Mouse (Mus musculus) MEL (cell line): ENCODE measurements around the gene Nfia. TPM values are rescaled to one million over a fixed set of nuclear protein-coding genes. Genes with fewer than 3 reads are reported as not detected.

ENCODE experiments used
- DNase-seq: peaks from one replicate; pipeline ENCODE4 v3.0.0; 2011; ENCODE audit warnings: low read depth, low spot score
- H3K27ac ChIP-seq: 2 replicates; pipeline ENCODE4 v1.5.1; 2012; ENCODE audit warnings: low read depth, mild to moderate bottlenecking, control low read depth, low read length, moderate library complexity; ENCODE audit not compliant: control insufficient read depth
- H3K27me3 ChIP-seq, 2 experiments: fragments of 150-350 bp in 1 of 2; sonication (generic) in 1 of 2; 2 replicates each; pipeline ENCODE4 v1.6.1; 2012; ENCODE audit warnings: low read length in 2 of 2, mild to moderate bottlenecking in 2 of 2, improper control_type of control experiment in 1 of 2, moderate library complexity in 1 of 2; ENCODE audit not compliant: insufficient read depth in 2 of 2, control insufficient read depth in 1 of 2
- H3K36me3 ChIP-seq, 2 experiments: 2 replicates each; pipeline ENCODE4 v1.6.1; 2012 to 2014; ENCODE audit warnings: low read length in 2 of 2, improper control_type of control experiment in 1 of 2, inconsistent platforms in 1 of 2, mild to moderate bottlenecking in 1 of 2; ENCODE audit not compliant: insufficient read depth in 2 of 2, control insufficient read depth in 1 of 2
- H3K4me1 ChIP-seq, 2 experiments: fragments of 150-350 bp in 1 of 2; sonication (generic) in 1 of 2; 2 replicates each; pipeline ENCODE4 v1.6.1; 2012; ENCODE audit warnings: low read length in 2 of 2, improper control_type of control experiment in 1 of 2, mild to moderate bottlenecking in 1 of 2; ENCODE audit not compliant: insufficient read depth in 2 of 2, control insufficient read depth in 1 of 2
- H3K4me3 ChIP-seq, 2 experiments: fragments of 150-350 bp in 1 of 2; sonication (generic) in 1 of 2; 2 replicates each; pipeline ENCODE4 v1.5.1; 2012; ENCODE audit warnings: low read depth in 2 of 2, low read length in 2 of 2, mild to moderate bottlenecking in 2 of 2, moderate library complexity in 2 of 2, control low read depth in 1 of 2, improper control_type of control experiment in 1 of 2; ENCODE audit not compliant: control insufficient read depth in 1 of 2, insufficient read depth in 1 of 2
- H3K79me2 ChIP-seq: 2 replicates; pipeline ENCODE4 v1.6.1; 2012; ENCODE audit warnings: mild to moderate bottlenecking, low read length, moderate library complexity; ENCODE audit not compliant: control insufficient read depth, poor library complexity, insufficient read depth
- H3K9ac ChIP-seq: 2 replicates; pipeline ENCODE4 v1.6.1; 2012; ENCODE audit warnings: low read depth, mild to moderate bottlenecking, control low read depth, low read length, moderate library complexity; ENCODE audit not compliant: control insufficient read depth, poor library complexity, severe bottlenecking
- H3K9me3 ChIP-seq: fragments of 150-350 bp; sonication (generic); replicated peaks from 2 replicates; pipeline ENCODE4 v1.6.1; 2012; ENCODE audit warnings: mild to moderate bottlenecking, low read length, improper control_type of control experiment, moderate library complexity; ENCODE audit not compliant: insufficient read depth
- BHLHE40 ChIP-seq: IDR thresholded peaks from 2 replicates; pipeline ENCODE4 v1.6.1; 2012; ENCODE audit warnings: low read depth, mild to moderate bottlenecking, inconsistent platforms, low read length, improper control_type of control experiment, borderline replicate concordance
- CHD1 ChIP-seq: IDR thresholded peaks from 2 replicates; pipeline ENCODE4 v1.6.1; 2012; ENCODE audit warnings: low read depth, mild to moderate bottlenecking, inconsistent platforms, low read length, improper control_type of control experiment
- CHD2 ChIP-seq: IDR thresholded peaks from 2 replicates; pipeline ENCODE4 v1.6.1; 2011; ENCODE audit warnings: low read length, improper control_type of control experiment
- EP300 ChIP-seq, 2 experiments: IDR thresholded peaks; 2 replicates each; pipeline ENCODE4 v1.6.1; 2011; ENCODE audit warnings: improper control_type of control experiment in 2 of 2, low read length in 2 of 2, low read depth in 1 of 2, mild to moderate bottlenecking in 1 of 2
- ETS1 ChIP-seq: IDR thresholded peaks from 2 replicates; pipeline ENCODE4 v1.6.1; 2012; ENCODE audit warnings: low read depth, mild to moderate bottlenecking, inconsistent platforms, low read length, improper control_type of control experiment, moderate library complexity
- GATA1 ChIP-seq: IDR thresholded peaks from 2 replicates; pipeline ENCODE4 v1.6.1; 2011; ENCODE audit warnings: low read depth, low read length, improper control_type of control experiment
- HCFC1 ChIP-seq: IDR thresholded peaks from 2 replicates; pipeline ENCODE4 v1.6.1; 2012; ENCODE audit warnings: low read depth, mild to moderate bottlenecking, inconsistent platforms, low read length, improper control_type of control experiment, moderate library complexity
- JUND ChIP-seq: IDR thresholded peaks from 2 replicates; pipeline ENCODE4 v1.6.1; 2011; ENCODE audit warnings: low read depth, mild to moderate bottlenecking, improper control_type of control experiment, low read length
- MAFK ChIP-seq: IDR thresholded peaks from 2 replicates; pipeline ENCODE4 v1.6.1; 2011; ENCODE audit warnings: low read depth, mild to moderate bottlenecking, low read length, improper control_type of control experiment, borderline replicate concordance
- MAX ChIP-seq: IDR thresholded peaks from 2 replicates; pipeline ENCODE4 v1.6.1; 2011; ENCODE audit warnings: low read length, improper control_type of control experiment
- MAZ ChIP-seq: IDR thresholded peaks from 2 replicates; pipeline ENCODE4 v1.6.1; 2012; ENCODE audit warnings: low read depth, mild to moderate bottlenecking, inconsistent platforms, low read length, improper control_type of control experiment
- MEF2A ChIP-seq: IDR thresholded peaks from 2 replicates; pipeline ENCODE4 v1.6.1; 2014; ENCODE audit warnings: low read depth, mild to moderate bottlenecking, inconsistent platforms, low read length, improper control_type of control experiment; ENCODE audit not compliant: poor library complexity, insufficient replicate concordance, severe bottlenecking; ENCODE audit errors: extremely low read depth
- MXI1 ChIP-seq: IDR thresholded peaks from 2 replicates; pipeline ENCODE4 v1.6.1; 2011; ENCODE audit warnings: mild to moderate bottlenecking, low read depth, low read length, improper control_type of control experiment
- MYB ChIP-seq: IDR thresholded peaks from 2 replicates; pipeline ENCODE4 v1.6.1; 2011; ENCODE audit warnings: mild to moderate bottlenecking, low read depth, low read length, improper control_type of control experiment
- NELFE ChIP-seq: IDR thresholded peaks from 2 replicates; pipeline ENCODE4 v1.6.1; 2011; ENCODE audit warnings: low read depth, low read length, improper control_type of control experiment
- POLR2A ChIP-seq, 2 experiments: IDR thresholded peaks; 2 replicates each; pipeline ENCODE4 v1.6.1; 2011 to 2012; ENCODE audit warnings: low read length in 2 of 2, mild to moderate bottlenecking in 2 of 2, control low read depth in 1 of 2, improper control_type of control experiment in 1 of 2, low read depth in 1 of 2, moderate library complexity in 1 of 2; ENCODE audit not compliant: control insufficient read depth in 1 of 2, insufficient read depth in 1 of 2, poor library complexity in 1 of 2
- POLR2AphosphoS2 ChIP-seq: IDR thresholded peaks from 2 replicates; pipeline ENCODE4 v1.6.1; 2011; ENCODE audit warnings: low read length, improper control_type of control experiment
- POLR2AphosphoS5 ChIP-seq: IDR thresholded peaks from 2 replicates; pipeline ENCODE4 v1.6.1; 2012; ENCODE audit warnings: low read depth, borderline replicate concordance, mild to moderate bottlenecking, inconsistent platforms, low read length, moderate library complexity, mixed read lengths
- RAD21 ChIP-seq: IDR thresholded peaks from 2 replicates; pipeline ENCODE4 v1.6.1; 2011; ENCODE audit warnings: mild to moderate bottlenecking, low read depth, low read length, improper control_type of control experiment
- RCOR1 ChIP-seq: IDR thresholded peaks from 2 replicates; pipeline ENCODE4 v1.6.1; 2012; ENCODE audit warnings: low read depth, mild to moderate bottlenecking, inconsistent platforms, low read length, improper control_type of control experiment
- SMC3 ChIP-seq: IDR thresholded peaks from 2 replicates; pipeline ENCODE4 v1.6.1; 2011; ENCODE audit warnings: low read depth, low read length, improper control_type of control experiment
- TAL1 ChIP-seq: IDR thresholded peaks from 2 replicates; pipeline ENCODE4 v1.6.1; 2012; ENCODE audit warnings: mild to moderate bottlenecking, inconsistent platforms, low read length, moderate library complexity, mixed read lengths
- TBP ChIP-seq: IDR thresholded peaks from 2 replicates; pipeline ENCODE4 v1.8.0; 2011; ENCODE audit warnings: low read depth, low read length, improper control_type of control experiment
- TCF12 ChIP-seq: IDR thresholded peaks from 2 replicates; pipeline ENCODE4 v1.6.1; 2014; ENCODE audit warnings: low read depth, mild to moderate bottlenecking, inconsistent platforms, low read length, improper control_type of control experiment, moderate library complexity
- UBTF ChIP-seq: IDR thresholded peaks from 2 replicates; pipeline ENCODE4 v1.6.1; 2012; ENCODE audit warnings: low read depth, mild to moderate bottlenecking, inconsistent platforms, low read length, improper control_type of control experiment, moderate library complexity, borderline replicate concordance; ENCODE audit not compliant: insufficient read depth
- ZNF384 ChIP-seq: IDR thresholded peaks from 2 replicates; pipeline ENCODE4 v1.6.1; 2012; ENCODE audit warnings: low read depth, mild to moderate bottlenecking, inconsistent platforms, low read length, improper control_type of control experiment
- polyA plus RNA-seq, 2 experiments: library from polyadenylated mRNA; stranded (reverse) in 1 of 2; unstranded in 1 of 2; fragments of >175 nt in 1 of 2; fragments of >200 nt in 1 of 2; gene quantifications; 2 replicates each; pipeline versions ENCODE4 v1.2.1 to v1.2.4; 2012; ENCODE audit warnings: low replicate concordance in 2 of 2, low read depth in 1 of 2; ENCODE audit not compliant: insufficient read length in 2 of 2, insufficient read depth in 1 of 2, missing spikeins in 1 of 2
- total RNA-seq: library from RNA; depleted of rRNA; stranded (reverse); fragments of 300-350 nt; gene quantifications from 2 replicates; pipeline ENCODE4 v1.2.3, GENCODE M21; 2012

Nfia gene
- total and polyA plus RNA-seq, 3 experiments: 10.2 to 20.5 (median 13.4) TPM

- Histone ChIP-seq H3K4me1 (peaks cover 9 to 11% of the 10 kb centered on the region in 2 experiments; a peak in 3 of 4 replicates), H3K27ac (peak overlapping the region; percentile 91), H3K36me3 (peaks cover 17 to 23% of the 10 kb centered on the region in 2 experiments), H3K27me3 (no peaks in the 10 kb centered on the region), H3K4me3 (peak overlapping the region; percentile 74 to 94), H3K9ac (peak overlapping the region; percentile 92), H3K9me3 (no peaks in the 10 kb centered on the region), H3K79me2 (peaks cover 70% of the 10 kb centered on the region)
- no peak; a peak in 1 of 4 replicates for TF ChIP-seq EP300 (IDR thresholded peaks at IDR 0.05; ENCODE audit: low read depth in 1 of 2, low read length in 2 of 2)
- no peak for TF ChIP-seq MAFK
- TF ChIP-seq JUND: no peak
- TF ChIP-seq TCF12: no peak; the same call in 1 of the 2 replicates
- TF ChIP-seq BHLHE40: no peak
- TF ChIP-seq MXI1: peak; percentile 44; the same call in 1 of the 2 replicates
- no peak for TF ChIP-seq UBTF
- no peak for TF ChIP-seq MAX
- no peak for TF ChIP-seq CHD2
- TF ChIP-seq POLR2AphosphoS2: no peak
- TF ChIP-seq RAD21: no peak; the same call in 1 of the 2 replicates
- TF ChIP-seq GATA1: peak; percentile 69
- TF ChIP-seq HCFC1: no peak
- peak in 1 of 2 experiments; percentile 18; a peak in 2 of 4 replicates for TF ChIP-seq POLR2A (IDR thresholded peaks at IDR 0.05; ENCODE audit: control insufficient read depth in 1 of 2, insufficient read depth in 1 of 2, low read depth in 1 of 2, low read length in 2 of 2, poor library complexity in 1 of 2)
- 0 out of 2 replicates have a peak, but pooled peaks have one; percentile 2 for TF ChIP-seq ETS1
- no peak for TF ChIP-seq MEF2A
- 0 out of 2 replicates have a peak, but pooled peaks have one; percentile 22 for TF ChIP-seq MAZ
- peak; percentile 69 for TF ChIP-seq ZNF384
- TF ChIP-seq RCOR1: no peak; the same call in none of the 2 replicates
- TF ChIP-seq SMC3: no peak
- TF ChIP-seq TAL1: no peak
- TF ChIP-seq POLR2AphosphoS5: no peak
- TF ChIP-seq MYB: no peak
- TF ChIP-seq CHD1: peak; percentile 93
- 0 out of 2 replicates have a peak, but pooled peaks have one; percentile 10 for TF ChIP-seq TBP
- TF ChIP-seq NELFE: no peak
- peak; percentile 78 for DNase-seq
These were observed 6.7 kb downstream of the Nfia start for GRCm38 (mm10) chr4:97779003-97779930.
